Mouse (Mus musculus) left cerebral cortex, adult 8-10 months (tissue): ENCODE data around the gene Man2a1. TPM values are rescaled to one million over a fixed set of nuclear protein-coding genes. Genes with fewer than 3 reads are reported as not detected.

Experiments
- DNase-seq, 2 experiments: peaks; one replicate each; pipeline ENCODE4 v3.0.0; 2022; ENCODE audit warnings: low spot score in 2 of 2
- total RNA-seq, 4 experiments: library from RNA; stranded (reverse); gene quantifications; 2 replicates each; pipeline ENCODE4 v1.2.4; 2022

Gene Man2a1
- total RNA-seq, 4 experiments from 2014 or later = 20.3 to 21.7 (median 20.9) TPM

GRCm38 (mm10) chr17:64802956-64803275 is 202.4 kb downstream of the Man2a1 start:
- DNase-seq = no peak

Other genes starting within 250 kb of the Man2a1 start
- not detected for gene 4930583I09Rik, start 235.3 kb downstream of the Man2a1 start, total RNA-seq